Mouse (Mus musculus) bone marrow, adult 2 months (tissue): ENCODE data around the gene Otp.

Source experiments
- CTCF ChIP-seq: fragments of 200-500 bp; IDR thresholded peaks from 2 replicates; pipeline ENCODE4 v1.5.1; 2011; ENCODE audit warnings: low read length, control low read depth; ENCODE audit not compliant: control insufficient read depth, insufficient read depth
- POLR2A ChIP-seq: fragments of 200-500 bp; IDR thresholded peaks from 2 replicates; pipeline ENCODE4 v1.6.1; 2011; ENCODE audit warnings: low read depth, mild to moderate bottlenecking, control low read depth, low read length, borderline replicate concordance; ENCODE audit not compliant: control insufficient read depth

DNA sequence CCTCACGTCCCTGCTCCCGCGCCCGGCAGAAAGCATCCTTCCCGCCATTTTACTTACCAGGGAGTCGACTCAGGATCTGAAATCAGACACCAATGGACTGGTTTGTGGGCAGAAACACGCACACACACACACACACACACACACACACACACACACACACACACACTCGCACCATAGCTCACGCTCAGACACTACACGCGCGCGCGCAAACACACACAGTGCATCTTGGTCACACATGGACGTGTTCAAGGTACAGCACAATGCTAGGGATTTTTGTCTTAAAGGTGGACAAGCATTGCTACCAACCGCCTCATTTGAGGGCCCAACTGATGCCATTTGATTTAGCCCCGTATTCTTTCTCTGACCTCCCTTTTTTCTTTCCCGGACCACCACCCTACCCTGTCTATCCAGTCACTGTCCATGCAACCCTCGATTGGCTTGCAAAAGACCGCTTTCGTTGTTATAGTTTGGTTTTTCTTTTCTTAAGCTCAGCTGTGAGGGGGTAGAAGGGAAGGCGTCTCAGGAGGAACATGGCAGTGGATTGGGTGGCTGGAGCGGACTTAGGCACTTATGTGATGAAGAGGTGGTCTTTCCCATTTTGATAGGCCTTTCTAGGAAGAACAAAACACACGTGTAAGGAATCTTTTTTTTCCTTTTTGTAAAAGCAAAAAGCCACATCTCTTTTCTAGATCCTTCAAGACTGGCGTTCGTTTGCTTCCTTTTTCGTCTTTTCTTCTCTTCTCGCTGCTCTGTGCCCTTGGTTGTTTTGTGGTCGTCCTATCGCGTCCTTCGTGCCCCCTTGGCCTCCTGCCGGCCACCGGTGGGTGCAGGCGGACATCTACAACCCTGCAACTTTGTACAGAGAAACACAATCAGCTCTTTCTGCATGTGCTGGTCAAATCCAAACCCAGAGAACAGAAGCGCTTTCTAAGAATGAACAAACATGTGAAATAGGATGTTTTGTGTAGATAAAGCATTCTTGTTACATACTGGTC is 8.9 kb downstream of the Otp start:
- TF ChIP-seq POLR2A (no peak), CTCF (no peak)
